Comparison of ENCODE assay signal across 35 mouse cellular contexts in the genomic region with DNA sequence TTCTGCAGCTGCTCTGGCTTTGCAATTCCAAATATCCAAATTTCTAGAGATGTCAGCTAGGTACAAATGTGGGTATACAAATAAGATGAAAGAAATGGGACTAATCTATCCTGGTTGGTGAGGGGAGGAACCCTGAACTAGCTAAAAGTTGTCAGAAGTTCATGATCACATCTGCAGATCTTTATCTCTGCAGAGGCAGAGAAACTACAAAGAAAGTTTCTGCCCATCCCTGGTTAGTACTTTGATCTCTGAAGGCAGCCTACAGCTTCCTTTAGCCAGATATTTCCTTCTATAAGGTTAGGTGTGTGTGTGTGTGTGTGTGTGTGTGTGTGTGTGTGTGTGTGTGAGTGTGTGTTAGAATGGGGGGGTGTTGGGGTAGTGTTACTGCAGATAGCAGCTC. TPM values are rescaled to one million over a fixed set of nuclear protein-coding genes. Genes with fewer than 3 reads are reported as not detected.
DNase-seq lines count a peak whose midpoint lies in the region; ATAC-seq and TF ChIP-seq lines count a peak whose summit lies in the region.
"Had no signal": no experiment of that assay in that cellular context is flagged by ENCODE, and none has a peak within 500 bp of the region (broad histone marks: within the 10 kb centered on the region; RNA-seq: fewer than 3 reads in every experiment).

No protein-coding gene starts in this region.

- no peak for TF ChIP-seq CTCF in thymus, adult 2 months (IDR thresholded peaks at IDR 0.05; ENCODE audit: borderline replicate concordance, control insufficient read depth, extremely low read depth, insufficient read depth, low read length, poor library complexity)

- no peak for TF ChIP-seq POLR2A in thymus, adult 2 months (IDR thresholded peaks at IDR 0.05; ENCODE audit: control insufficient read depth, extremely low read depth, insufficient read depth, low read length, poor library complexity)

- H3K4me2 ChIP-seq in forebrain, embryonic 12.5 days, result no peak overlapping the region
- H3K4me2 ChIP-seq: embryonic facial prominence, embryonic 15.5 days; forebrain, embryonic 13.5 days; heart, embryonic 15.5 days; hindbrain, embryonic 12.5 days; limb, embryonic 15.5 days; liver, embryonic 13.5 days; midbrain, embryonic 15.5 days; neural tube, embryonic 13.5 days had no signal

- H3K27ac ChIP-seq in thymus, adult 2 months (ENCODE audit: control insufficient read depth, insufficient read depth, low read length), result peak overlapping the region; percentile 81
- H3K27ac ChIP-seq in forebrain, embryonic 12.5 days, result no peak overlapping the region
- H3K27ac ChIP-seq: embryonic facial prominence, embryonic 10.5 days; embryonic facial prominence, embryonic 15.5 days; forebrain, embryonic 13.5 days; heart, embryonic 15.5 days; hindbrain, embryonic 12.5 days; hindbrain, postnatal 0 days; limb, embryonic 10.5 days; limb, embryonic 15.5 days; liver, embryonic 13.5 days; midbrain, embryonic 15.5 days; neural tube, embryonic 13.5 days had no signal

- DNase-seq in thymus, adult 2 months, result no peak
- DNase-seq in thymus, postnatal 36 days, result no peak
- DNase-seq in induced T-regulatory cell, adult 2 months (ENCODE audit: low read depth), result peak; percentile 59
- no peak for DNase-seq in layer of hippocampus, postnatal 14 days (ENCODE audit: low spot score in 2 of 2)
- no peak for DNase-seq in layer of hippocampus, adult 9-10 months (ENCODE audit: low spot score)
- DNase-seq: adrenal gland, adult 2 months; cerebellum, adult 2 months; cerebellum, postnatal 25 days; gastrocnemius, postnatal 10 days; liver, embryonic 13.5 days; lung, adult 18-20 months; lung, postnatal 10 days; right cerebral cortex, postnatal 4 days had no signal

- no peak overlapping the region for H3K9ac ChIP-seq in forebrain, embryonic 12.5 days
- H3K9ac ChIP-seq: embryonic facial prominence, embryonic 15.5 days; forebrain, embryonic 13.5 days; heart, embryonic 15.5 days; hindbrain, embryonic 12.5 days; limb, embryonic 15.5 days; liver, embryonic 13.5 days; midbrain, embryonic 15.5 days; neural tube, embryonic 13.5 days had no signal

- ATAC-seq in CD4-positive, CD25-positive, alpha-beta regulatory T cell, adult 4 months, result peak; percentile 83
- ATAC-seq in forebrain, embryonic 12.5 days (ENCODE audit: low FRiP score), result no peak
- ATAC-seq: forebrain, embryonic 13.5 days; hindbrain, postnatal 0 days; midbrain, embryonic 15.5 days; Patski had no signal

- H3K4me1 ChIP-seq in thymus, adult 2 months (replicated peaks; ENCODE audit: control insufficient read depth, insufficient read depth, low read length), result peaks cover 42% of the 10 kb centered on the region
- H3K4me1 ChIP-seq in forebrain, embryonic 12.5 days, result peaks cover 16% of the 10 kb centered on the region

- H3K9me3 ChIP-seq in forebrain, embryonic 12.5 days, result no peaks in the 10 kb centered on the region
- H3K9me3 ChIP-seq: embryonic facial prominence, embryonic 10.5 days; embryonic facial prominence, embryonic 15.5 days; forebrain, embryonic 13.5 days; heart, embryonic 15.5 days; hindbrain, embryonic 12.5 days; limb, embryonic 10.5 days; limb, embryonic 15.5 days; liver, embryonic 13.5 days; midbrain, embryonic 15.5 days; neural tube, embryonic 13.5 days had no signal

- no peak overlapping the region for H3K4me3 ChIP-seq in thymus, adult 2 months (ENCODE audit: control insufficient read depth, insufficient read depth, low read length)
- H3K4me3 ChIP-seq in forebrain, embryonic 12.5 days (replicated peaks), result no peak overlapping the region
- H3K4me3 ChIP-seq: embryonic facial prominence, embryonic 10.5 days; embryonic facial prominence, embryonic 15.5 days; forebrain, embryonic 13.5 days; heart, embryonic 15.5 days; hindbrain, embryonic 12.5 days; limb, embryonic 10.5 days; limb, embryonic 15.5 days; liver, embryonic 13.5 days; midbrain, embryonic 15.5 days; myocyte; neural tube, embryonic 13.5 days had no signal

- no peaks in the 10 kb centered on the region for H3K36me3 ChIP-seq in thymus, adult 2 months (ENCODE audit: control insufficient read depth, insufficient read depth, low read length)
- peaks cover 2% of the 10 kb centered on the region for H3K36me3 ChIP-seq in forebrain, embryonic 12.5 days (replicated peaks)
- H3K36me3 ChIP-seq: hindbrain, embryonic 12.5 days; liver, embryonic 13.5 days; midbrain, embryonic 15.5 days had no signal

- H3K27me3 ChIP-seq in thymus, adult 2 months (ENCODE audit: control insufficient read depth, insufficient read depth, low read length), result no peaks in the 10 kb centered on the region
- 0 out of 2 replicates have a peak, but pooled peaks cover 4% of the 10 kb centered on the region for H3K27me3 ChIP-seq in forebrain, embryonic 12.5 days
- H3K27me3 ChIP-seq: embryonic facial prominence, embryonic 15.5 days; forebrain, embryonic 13.5 days; heart, embryonic 15.5 days; hindbrain, embryonic 12.5 days; limb, embryonic 15.5 days; midbrain, embryonic 15.5 days; neural tube, embryonic 13.5 days; Patski had no signal

RNA-seq across cellular contexts. Expression of a gene that starts 2.8 kb away (rescaled TPM):
- 12.2 and 12.3 TPM in 2 replicates for polyA plus RNA-seq in thymus, adult 2 months (2012; rRNA removed)
- polyA plus RNA-seq in CD4-positive, CD25-positive, alpha-beta regulatory T cell, adult 4 months (2017; shearing (Covaris generic)), result 1 to 10 TPM; 1.9 to 2.7 TPM
- 8.3 and 8.5 TPM in 2 replicates for polyA plus RNA-seq in forebrain, embryonic 12.5 days (2016; fragmentation: Nextera tagmentation; extraction: Ambion mirVana)
- total RNA-seq in layer of hippocampus, postnatal 14 days (2021), result 1 to 10 TPM; 5.0 to 5.1 TPM
- total RNA-seq: MEL had no signal

RNA-seq across cellular contexts. Expression of a gene that starts 20.4 kb away (rescaled TPM):
- polyA plus RNA-seq in thymus, adult 2 months (2012; rRNA removed), result 235 and 243 TPM in 2 replicates
- polyA plus RNA-seq in CD4-positive, CD25-positive, alpha-beta regulatory T cell, adult 4 months (2017; shearing (Covaris generic)), result 100 to 1,000 TPM in 1 of 2 experiments, 10 to 100 TPM in 1; 64.8 to 130 TPM
- 39.0 and 39.3 TPM in 2 replicates for polyA plus RNA-seq in forebrain, embryonic 12.5 days (2016; fragmentation: Nextera tagmentation; extraction: Ambion mirVana)
- total RNA-seq in layer of hippocampus, postnatal 14 days (2021), result 10 to 100 TPM; 17.7 to 25.1 TPM

RNA-seq across cellular contexts. Expression of a gene that starts 23.3 kb away (rescaled TPM):
- polyA plus RNA-seq in thymus, adult 2 months (2012; rRNA removed), result not detected in 2 replicates
- not detected for polyA plus RNA-seq in CD4-positive, CD25-positive, alpha-beta regulatory T cell, adult 4 months (2017; shearing (Covaris generic))
- not detected in 2 replicates for polyA plus RNA-seq in forebrain, embryonic 12.5 days (2016; fragmentation: Nextera tagmentation; extraction: Ambion mirVana)
- not detected for total RNA-seq in layer of hippocampus, postnatal 14 days (2021)
- total RNA-seq: adrenal gland, adult 2 months; adrenal gland, postnatal 4 days; gastrocnemius, postnatal 10 days; granulocyte monocyte progenitor cell, adult 5-6 weeks; heart, postnatal 25 days; hindbrain, postnatal 0 days; layer of hippocampus, adult 8-10 months; left cerebral cortex, postnatal 10 days; MEL had no signal
- polyA plus RNA-seq: adrenal gland, adult 2 months; cerebellum, adult 2 months; embryonic facial prominence, embryonic 10.5 days; forebrain, embryonic 13.5 days; heart, embryonic 15.5 days; hindbrain, embryonic 12.5 days; hindbrain, postnatal 0 days; kidney, adult 2 months; kidney, embryonic 16.5 days; limb, embryonic 10.5 days; limb, embryonic 15.5 days; liver, embryonic 13.5 days; midbrain, embryonic 15.5 days; myocyte; neural tube, embryonic 13.5 days; Patski had no signal
